Mouse (Mus musculus): Measurements from ENCODE around the gene Olfr453. TPM values are rescaled to one million over a fixed set of nuclear protein-coding genes. Genes with fewer than 3 reads are reported as not detected.
A peak's percentile ranks its signal among the peaks of the same experiment; 100 is the strongest.

Olfr453 gene
- polyA plus RNA-seq, 1 experiment from 2014 or later, result not detected

- Histone ChIP-seq H3K9ac (ENCODE audit: low read length) (no peak within 1 kb of the TSS), H3K4me2 (no peak within 1 kb of the TSS), H3K27me3 (ENCODE audit: control insufficient read depth, insufficient read depth, low read length) (no peaks in the 10 kb centered on the region), H3K4me3 (ENCODE audit: low read depth, low read length) (no peak within 1 kb of the TSS), H3K36me3 (ENCODE audit: control insufficient read depth, insufficient read depth, low read length) (no peaks in the 10 kb centered on the region), H3K4me1 (ENCODE audit: control insufficient read depth, insufficient read depth, low read length) (no peaks in the 10 kb centered on the region), H3K9me3 (ENCODE audit: control insufficient read depth, low read length) (no peaks in the 10 kb centered on the region), H3K27ac (ENCODE audit: low read depth, low read length) (no peak within 1 kb of the TSS)
- DNase-seq (ENCODE audit: low spot score, missing footprints) (no peak), ATAC-seq (ENCODE audit: low FRiP score) (no peak)
- whole genome bisulfite sequencing, result 76% methylated on average over 1 of the region's 1 CpGs
These were observed 16.9 kb downstream of the Olfr453 start, which contains the start of gene Olfr38 for GRCm38 (mm10) chr6:42756104-42756503. Olfr38 (plus strand) TSS chr6:42756404.

DNA sequence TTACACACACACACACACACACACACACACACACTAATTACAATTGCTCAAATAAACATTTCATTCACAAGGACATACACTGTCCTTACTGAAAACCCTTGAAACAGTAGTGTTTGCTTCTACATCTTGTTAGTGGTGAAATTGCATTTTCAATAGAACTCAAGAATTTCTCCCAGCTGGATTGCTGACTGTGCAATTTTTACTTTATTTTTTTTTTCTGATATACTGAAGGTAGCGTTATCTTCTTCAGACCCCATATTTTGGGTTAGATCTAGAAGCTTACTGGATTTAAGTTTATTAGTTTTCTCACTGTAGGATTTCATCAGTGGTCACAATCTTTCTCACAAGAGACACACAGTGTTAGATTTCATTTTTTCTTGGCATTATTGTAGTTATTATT lies 37.9 kb downstream of the Olfr453 start:
- no peaks in the 10 kb centered on the region for H3K9me3 ChIP-seq (ENCODE audit: control insufficient read depth, low read length)
- no peak overlapping the region for H3K4me3 ChIP-seq (ENCODE audit: low read depth, low read length)
- H3K4me1 ChIP-seq (ENCODE audit: control insufficient read depth, insufficient read depth, low read length), result no peaks in the 10 kb centered on the region
- H3K36me3 ChIP-seq (ENCODE audit: control insufficient read depth, insufficient read depth, low read length), result no peaks in the 10 kb centered on the region
- H3K4me2 ChIP-seq, result no peak overlapping the region
- H3K9ac ChIP-seq (ENCODE audit: low read length), result no peak overlapping the region
- WGBS, result 89% methylated on average over 1 of the region's 1 CpGs
- H3K27ac ChIP-seq (ENCODE audit: low read depth, low read length), result no peak overlapping the region
- H3K27me3 ChIP-seq (ENCODE audit: control insufficient read depth, insufficient read depth, low read length), result no peaks in the 10 kb centered on the region
- DNase-seq (ENCODE audit: low spot score, missing footprints) (no peak), ATAC-seq (ENCODE audit: low FRiP score) (no peak)

DNA sequence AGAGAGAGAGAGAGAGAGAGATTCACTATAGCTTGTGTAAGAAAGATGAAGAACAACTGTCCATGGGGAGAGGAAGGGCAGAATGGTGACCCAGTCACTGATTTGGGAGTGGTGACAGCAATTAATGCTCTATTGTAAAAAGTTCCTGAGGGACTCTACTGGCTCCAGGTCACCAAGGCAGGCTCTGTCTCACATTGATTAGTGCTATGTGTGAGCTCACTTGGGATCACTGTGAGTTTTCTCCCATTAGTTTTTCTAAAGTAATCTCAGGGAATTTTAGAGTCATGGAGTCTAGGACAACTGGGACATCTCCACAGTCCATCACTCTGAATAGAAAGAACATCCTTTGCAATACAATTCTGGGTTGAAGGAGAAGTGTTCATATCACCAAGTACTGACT lies 45.6 kb downstream of the Olfr453 start, which contains the start of gene Olfr452:
TSS of gene Olfr452 (plus strand) at position 301 of the 400 bp plus-strand sequence.
- no peak within 1 kb of the TSS for H3K4me3 ChIP-seq (ENCODE audit: low read depth, low read length)
- H3K9me3 ChIP-seq (ENCODE audit: control insufficient read depth, low read length), result no peaks in the 10 kb centered on the region
- no peak for ATAC-seq (ENCODE audit: low FRiP score)
- H3K36me3 ChIP-seq (ENCODE audit: control insufficient read depth, insufficient read depth, low read length), result no peaks in the 10 kb centered on the region
- H3K4me1 ChIP-seq (ENCODE audit: control insufficient read depth, insufficient read depth, low read length), result no peaks in the 10 kb centered on the region
- DNase-seq (ENCODE audit: low spot score, missing footprints), result no peak
- no peak within 1 kb of the TSS for H3K9ac ChIP-seq (ENCODE audit: low read length)
- no peak within 1 kb of the TSS for H3K27ac ChIP-seq (ENCODE audit: low read depth, low read length)
- H3K4me2 ChIP-seq, result no peak within 1 kb of the TSS
- H3K27me3 ChIP-seq (ENCODE audit: control insufficient read depth, insufficient read depth, low read length), result no peaks in the 10 kb centered on the region

DNA sequence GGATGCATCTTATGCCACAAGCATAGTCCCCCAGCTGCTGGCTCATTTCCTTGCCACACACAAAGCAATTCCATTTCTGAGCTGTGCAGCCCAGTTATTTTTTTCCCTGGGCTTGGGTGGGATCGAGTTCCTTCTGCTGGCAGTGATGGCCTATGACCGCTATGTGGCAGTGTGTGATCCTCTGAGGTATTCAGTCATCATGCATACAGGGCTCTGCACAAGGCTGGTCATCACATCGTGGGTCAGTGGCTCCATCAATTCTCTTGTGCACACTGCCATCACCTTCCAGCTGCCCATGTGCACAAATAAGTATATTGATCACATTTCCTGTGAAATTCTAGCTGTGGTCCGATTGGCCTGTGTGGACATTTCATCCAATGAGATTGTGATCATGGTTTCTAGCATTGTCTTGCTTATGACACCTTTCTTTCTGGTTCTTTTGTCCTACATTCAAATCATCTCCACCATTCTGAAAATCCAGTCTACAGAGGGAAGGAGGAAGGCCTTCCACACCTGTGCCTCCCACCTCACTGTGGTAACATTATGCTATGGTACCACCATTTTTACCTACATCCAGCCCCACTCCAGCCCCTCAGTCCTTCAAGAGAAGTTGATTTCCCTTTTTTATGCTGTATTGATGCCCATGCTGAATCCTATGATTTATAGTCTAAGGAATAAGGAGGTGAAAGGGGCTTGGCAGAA lies 51.2 kb downstream of the Olfr453 start:
- Histone ChIP-seq H3K27me3 (ENCODE audit: control insufficient read depth, insufficient read depth, low read length) (no peaks in the 10 kb centered on the region), H3K4me1 (ENCODE audit: control insufficient read depth, insufficient read depth, low read length) (no peaks in the 10 kb centered on the region), H3K4me3 (ENCODE audit: low read depth, low read length) (no peak overlapping the region), H3K4me2 (no peak overlapping the region), H3K9me3 (ENCODE audit: control insufficient read depth, low read length) (no peaks in the 10 kb centered on the region), H3K36me3 (ENCODE audit: control insufficient read depth, insufficient read depth, low read length) (no peaks in the 10 kb centered on the region), H3K9ac (ENCODE audit: low read length) (no peak overlapping the region), H3K27ac (ENCODE audit: low read depth, low read length) (no peak overlapping the region)
- DNase-seq (ENCODE audit: low spot score, missing footprints) (no peak), ATAC-seq (ENCODE audit: low FRiP score) (peak; percentile 59; the same call in 1 of the 2 replicates)
- WGBS, result 41% methylated on average over 4 of the region's 4 CpGs

GRCm38 (mm10) chr6:42790949-42791556 lies 51.9 kb downstream of the Olfr453 start:
- no peak overlapping the region for H3K9ac ChIP-seq (ENCODE audit: low read length)
- no peak overlapping the region for H3K4me3 ChIP-seq (ENCODE audit: low read depth, low read length)
- no peak overlapping the region for H3K4me2 ChIP-seq
- no peak for ATAC-seq (ENCODE audit: low FRiP score)
- H3K27ac ChIP-seq (ENCODE audit: low read depth, low read length), result no peak overlapping the region
- DNase-seq (ENCODE audit: low spot score, missing footprints), result no peak
- WGBS, result 85% methylated on average over 9 of the region's 9 CpGs
- no peaks in the 10 kb centered on the region for H3K36me3 ChIP-seq (ENCODE audit: control insufficient read depth, insufficient read depth, low read length)
- no peaks in the 10 kb centered on the region for H3K9me3 ChIP-seq (ENCODE audit: control insufficient read depth, low read length)
- no peaks in the 10 kb centered on the region for H3K4me1 ChIP-seq (ENCODE audit: control insufficient read depth, insufficient read depth, low read length)
- H3K27me3 ChIP-seq (ENCODE audit: control insufficient read depth, insufficient read depth, low read length), result no peaks in the 10 kb centered on the region

GRCm38 (mm10) chr6:42794982-42795381 lies 55.8 kb downstream of the Olfr453 start:
- H3K9me3 ChIP-seq (ENCODE audit: control insufficient read depth, low read length), result no peaks in the 10 kb centered on the region
- no peak overlapping the region for H3K9ac ChIP-seq (ENCODE audit: low read length)
- no peak overlapping the region for H3K27ac ChIP-seq (ENCODE audit: low read depth, low read length)
- no peak overlapping the region for H3K4me3 ChIP-seq (ENCODE audit: low read depth, low read length)
- H3K27me3 ChIP-seq (ENCODE audit: control insufficient read depth, insufficient read depth, low read length), result no peaks in the 10 kb centered on the region
- no peaks in the 10 kb centered on the region for H3K4me1 ChIP-seq (ENCODE audit: control insufficient read depth, insufficient read depth, low read length)
- no peak for ATAC-seq (ENCODE audit: low FRiP score)
- no peak overlapping the region for H3K4me2 ChIP-seq
- no peaks in the 10 kb centered on the region for H3K36me3 ChIP-seq (ENCODE audit: control insufficient read depth, insufficient read depth, low read length)
- WGBS, result 84% methylated on average over 3 of the region's 3 CpGs
- no peak for DNase-seq (ENCODE audit: low spot score, missing footprints)

Other genes starting within 250 kb of the Olfr453 start
- not detected in 2 replicates for gene Olfr455, start 191.8 kb upstream of the Olfr453 start, polyA plus RNA-seq (2014; fragmentation: Nextera tagmentation; extraction: Ambion mirVana)
- gene Tcaf3, start 141.7 kb upstream of the Olfr453 start, polyA plus RNA-seq (2014; fragmentation: Nextera tagmentation; extraction: Ambion mirVana), result not detected in 2 replicates
- gene Tcaf2, start 94.1 kb upstream of the Olfr453 start, polyA plus RNA-seq (2014; fragmentation: Nextera tagmentation; extraction: Ambion mirVana), result 1.8 and 1.9 TPM in 2 replicates
- 155 and 156 TPM in 2 replicates for gene Tcaf1, start 29.3 kb upstream of the Olfr453 start, polyA plus RNA-seq (2014; fragmentation: Nextera tagmentation; extraction: Ambion mirVana)
- gene Olfr38, start 17.0 kb downstream of the Olfr453 start, polyA plus RNA-seq (2014; fragmentation: Nextera tagmentation; extraction: Ambion mirVana), result not detected in 2 replicates
- gene Olfr452, start 45.7 kb downstream of the Olfr453 start, polyA plus RNA-seq (2014; fragmentation: Nextera tagmentation; extraction: Ambion mirVana), result not detected in 2 replicates
- not detected in 2 replicates for gene Olfr450, start 72.6 kb downstream of the Olfr453 start, polyA plus RNA-seq (2014; fragmentation: Nextera tagmentation; extraction: Ambion mirVana)
- gene Olfr449, start 95.0 kb downstream of the Olfr453 start, polyA plus RNA-seq (2014; fragmentation: Nextera tagmentation; extraction: Ambion mirVana), result not detected in 2 replicates
- gene Olfr448, start 151.1 kb downstream of the Olfr453 start, polyA plus RNA-seq (2014; fragmentation: Nextera tagmentation; extraction: Ambion mirVana), result not detected in 2 replicates
- gene Olfr447, start 169.5 kb downstream of the Olfr453 start, polyA plus RNA-seq (2014; fragmentation: Nextera tagmentation; extraction: Ambion mirVana), result not detected in 2 replicates
- not detected in 2 replicates for gene Olfr446, start 182.0 kb downstream of the Olfr453 start, polyA plus RNA-seq (2014; fragmentation: Nextera tagmentation; extraction: Ambion mirVana)
- gene Olfr444, start 209.7 kb downstream of the Olfr453 start, polyA plus RNA-seq (2014; fragmentation: Nextera tagmentation; extraction: Ambion mirVana), result not detected in 2 replicates